Mouse (Mus musculus) liver, postnatal 0 days (tissue): ENCODE data around the gene Gm26566. TPM values are rescaled to one million over a fixed set of nuclear protein-coding genes. Genes with fewer than 3 reads are reported as not detected.

Experiments used
- ATAC-seq: fragments of 200-750 bp; cut with Nextera tagmentation; 2 replicates; pipeline ENCODE4 v1.8.0; 2017; ENCODE audit warnings: mild to moderate bottlenecking, moderate library complexity
- DNase-seq: peaks from one replicate; pipeline ENCODE4 v3.0.0-alpha.2; 2016
- H3K27ac ChIP-seq: fragments of 300-500 bp; sonication (generic); 2 replicates; pipeline ENCODE4 v1.5.1; 2014; ENCODE audit warnings: antibody characterized with exemption, moderate library complexity, mild to moderate bottlenecking, low read depth
- H3K27me3 ChIP-seq: fragments of 300-500 bp; sonication (generic); 2 replicates; pipeline ENCODE4 v1.6.1; 2014; ENCODE audit warnings: low read length, control low read depth, mixed read lengths; ENCODE audit not compliant: insufficient read depth
- H3K36me3 ChIP-seq: fragments of 300-500 bp; sonication (generic); replicated peaks from 2 replicates; pipeline ENCODE4 v1.6.1; 2014; ENCODE audit warnings: mild to moderate bottlenecking, control low read depth, low read length, moderate library complexity, mixed read lengths; ENCODE audit not compliant: insufficient read depth
- H3K4me1 ChIP-seq: fragments of 300-500 bp; sonication (generic); 2 replicates; pipeline ENCODE4 v1.6.1; 2014; ENCODE audit warnings: antibody characterized with exemption, mild to moderate bottlenecking, control low read depth; ENCODE audit not compliant: insufficient read depth
- H3K4me2 ChIP-seq: fragments of 300-500 bp; sonication (generic); 2 replicates; pipeline ENCODE4 v1.6.1; 2014; ENCODE audit warnings: low read depth, mild to moderate bottlenecking, low read length, moderate library complexity, mixed read lengths
- H3K4me3 ChIP-seq: fragments of 300-500 bp; sonication (generic); 2 replicates; pipeline ENCODE4 v1.5.1; 2014; ENCODE audit warnings: low read depth, low read length
- H3K9ac ChIP-seq: fragments of 300-500 bp; sonication (generic); replicated peaks from 2 replicates; pipeline ENCODE4 v1.6.1; 2014; ENCODE audit warnings: mild to moderate bottlenecking, moderate library complexity
- H3K9me3 ChIP-seq: fragments of 300-500 bp; sonication (generic); 2 replicates; pipeline ENCODE4 v1.6.1; 2016; ENCODE audit warnings: mild to moderate bottlenecking, control low read depth, low read length, mixed read lengths
- CTCF ChIP-seq: sonication (generic); IDR thresholded peaks from 2 replicates; pipeline ENCODE4 v1.5.1; 2016; ENCODE audit warnings: antibody characterized with exemption, low read depth
- EP300 ChIP-seq: IDR thresholded peaks from 2 replicates; pipeline ENCODE4 v1.6.1; 2016; ENCODE audit warnings: antibody characterized with exemption, low read depth, mild to moderate bottlenecking
- WGBS: fragments of 180-500 bp; shearing (Covaris S2); extraction: QIAGEN DNeasy Blood & Tissue Kit; methylation state at CpG from one replicate; pipeline ENCODE4 v1.1.7; 2014; ENCODE audit not compliant: insufficient replicate concordance; 5-methylcytosine and 5-hydroxymethylcytosine counted together
- polyA plus RNA-seq: library from polyadenylated mRNA; unstranded; fragments of >200 nt; fragmentation: Nextera tagmentation; extraction: Ambion mirVana; gene quantifications from 2 replicates; pipeline ENCODE4 v1.2.1, GENCODE M21; 2015

The Gm26566 gene
- 0.15 and 0.22 TPM in 2 replicates for polyA plus RNA-seq

DNA sequence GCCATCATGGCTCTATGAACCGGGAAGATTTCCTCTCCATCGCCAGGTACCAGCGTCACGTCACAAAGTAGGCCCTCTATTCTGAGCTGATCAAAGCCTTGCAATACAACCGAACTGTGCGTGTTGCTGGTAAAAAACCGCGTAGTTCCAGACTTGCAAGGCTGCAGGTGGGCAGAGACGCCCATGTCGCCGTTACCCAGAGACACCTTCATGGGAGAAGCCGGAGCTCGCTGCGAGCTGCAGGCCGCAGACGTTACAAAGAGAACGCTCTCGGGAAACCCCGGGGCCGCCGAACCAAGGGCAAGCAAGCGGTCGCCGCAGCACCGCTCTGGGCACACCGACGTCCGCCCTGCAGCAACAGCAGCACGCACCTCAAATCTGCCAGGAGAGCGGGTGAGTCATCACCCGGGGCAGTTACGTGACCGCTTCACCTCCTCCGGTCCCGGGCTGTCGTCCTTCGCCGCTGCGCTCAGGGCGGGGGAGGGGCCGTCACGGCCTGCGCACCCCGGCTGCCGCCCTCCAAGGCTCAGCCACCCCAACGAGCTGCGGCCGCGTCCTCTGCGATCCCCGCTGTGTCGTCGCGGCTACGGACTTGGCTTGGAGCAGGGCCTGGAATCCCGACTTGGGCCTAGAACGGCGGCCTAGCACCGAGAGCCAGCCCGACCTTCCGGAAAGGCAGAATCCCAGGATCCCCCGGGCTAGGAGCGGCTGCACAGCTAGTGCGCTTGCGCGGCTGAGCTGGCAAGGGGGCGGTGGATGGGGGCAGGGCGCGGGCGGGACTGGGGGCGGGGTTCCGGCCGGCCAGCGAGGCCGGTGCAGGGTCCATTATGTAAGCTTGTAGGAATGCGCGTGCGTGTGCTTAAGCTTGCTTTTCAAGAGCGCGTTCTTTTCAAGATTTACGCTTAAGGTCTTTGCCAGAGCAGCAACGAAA lies at the start of gene Gm26566, which contains the start of gene Klhl9:
Gene Gm26566, plus strand, starts transcription at position 15 of the 931 bp plus-strand sequence.
Gene Klhl9, minus strand, starts transcription at position 675 of the 931 bp plus-strand sequence.
- Histone ChIP-seq H3K4me1 (peaks cover 19% of the 10 kb centered on the region), H3K27ac (peak within 1 kb of the TSS; percentile 100), H3K36me3 (peaks cover 13% of the 10 kb centered on the region), H3K4me3 (peak within 1 kb of the TSS; percentile 89), H3K27me3 (no peaks in the 10 kb centered on the region), H3K9me3 (no peaks in the 10 kb centered on the region), H3K9ac (peak within 1 kb of the TSS; percentile 96), H3K4me2 (peak within 1 kb of the TSS; percentile 94)
- ATAC-seq: peak; percentile 98
- WGBS: under 1% methylated on average over 73 of the region's 82 CpGs
- TF ChIP-seq CTCF: no peak
- DNase-seq: peak; percentile 95

- H3K9me3 ChIP-seq: no peaks in the 10 kb centered on the region
- TF ChIP-seq CTCF: no peak
- no peak for TF ChIP-seq EP300
Measured at GRCm38 (mm10) chr4:88676824-88677223, 44.8 kb upstream of the Gm26566 start, which contains the start of gene Ifna16. Gene Ifna16 (minus strand): TSS chr4:88676924.

GRCm38 (mm10) chr4:88680362-88680761 lies 41.2 kb upstream of the Gm26566 start:
- H3K27ac ChIP-seq: no peak overlapping the region
- DNase-seq: no peak
- no peak overlapping the region for H3K9ac ChIP-seq
- no peaks in the 10 kb centered on the region for H3K36me3 ChIP-seq
- H3K4me1 ChIP-seq: no peaks in the 10 kb centered on the region
- TF ChIP-seq CTCF (peak; percentile 58), EP300 (no peak)
- no peaks in the 10 kb centered on the region for H3K27me3 ChIP-seq
- WGBS: 37% methylated on average over 8 of the region's 8 CpGs
- no peak overlapping the region for H3K4me2 ChIP-seq
- no peaks in the 10 kb centered on the region for H3K9me3 ChIP-seq
- ATAC-seq: no peak
- H3K4me3 ChIP-seq: no peak overlapping the region

More at GRCm38 (mm10) chr4:88676824-88677223, 44.8 kb upstream of the Gm26566 start, which contains the start of gene Ifna16:
- no peaks in the 10 kb centered on the region for H3K4me1 ChIP-seq
- H3K4me3 ChIP-seq: no peak within 1 kb of the TSS
- DNase-seq (no peak), ATAC-seq (no peak)
- H3K27me3 ChIP-seq: no peaks in the 10 kb centered on the region
- H3K27ac ChIP-seq: no peak within 1 kb of the TSS
- H3K36me3 ChIP-seq: no peaks in the 10 kb centered on the region
- WGBS: 65% methylated on average over 1 of the region's 1 CpGs
- no peak within 1 kb of the TSS for H3K4me2 ChIP-seq
- H3K9ac ChIP-seq: no peak within 1 kb of the TSS

DNA sequence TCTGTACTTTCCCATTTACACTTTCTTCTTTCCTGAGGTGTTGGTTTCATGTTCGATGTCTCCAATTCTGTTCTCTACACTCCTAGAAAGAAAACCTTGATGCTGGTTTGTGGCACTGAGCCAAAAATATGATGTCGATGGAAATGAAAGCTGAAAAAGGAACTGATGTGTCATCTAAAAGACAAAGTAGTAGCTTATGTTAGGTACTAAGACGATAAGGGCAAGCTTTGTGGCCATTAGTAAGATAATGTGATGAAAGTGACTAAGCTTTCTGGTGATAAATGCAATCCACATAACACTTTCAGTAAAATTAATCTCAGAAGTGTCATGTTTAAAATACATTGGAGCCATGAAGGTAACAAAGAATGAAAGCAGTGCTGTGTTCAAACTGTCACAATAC lies 40.3 kb upstream of the Gm26566 start:
- H3K27me3 ChIP-seq: no peaks in the 10 kb centered on the region
- H3K27ac ChIP-seq: no peak overlapping the region
- no peak overlapping the region for H3K4me3 ChIP-seq
- no peak overlapping the region for H3K4me2 ChIP-seq
- no peaks in the 10 kb centered on the region for H3K4me1 ChIP-seq
- H3K36me3 ChIP-seq: no peaks in the 10 kb centered on the region
- TF ChIP-seq EP300: no peak
- TF ChIP-seq CTCF: no peak
- DNase-seq (no peak), ATAC-seq (no peak)
- H3K9ac ChIP-seq: no peak overlapping the region
- WGBS: 35% methylated on average over 3 of the region's 3 CpGs
- no peaks in the 10 kb centered on the region for H3K9me3 ChIP-seq

DNA sequence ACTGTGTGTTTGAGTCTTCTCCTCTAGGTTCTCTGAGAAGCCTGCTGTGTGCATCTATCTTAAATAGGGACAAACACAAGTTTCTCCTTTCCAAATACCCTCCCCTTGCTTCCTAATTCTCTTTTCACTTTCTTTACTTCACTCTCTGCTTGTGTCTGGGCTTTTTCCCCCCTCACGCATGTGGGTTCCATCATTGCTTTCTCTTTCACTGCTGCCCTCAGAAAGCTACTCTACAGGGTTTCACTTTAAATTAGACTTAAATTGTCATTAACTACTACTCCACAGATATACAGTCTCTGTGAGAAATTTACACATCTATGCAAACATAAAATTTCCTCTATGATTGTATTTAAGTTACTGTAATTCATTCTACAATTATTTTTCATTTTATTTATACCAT lies 37.8 kb upstream of the Gm26566 start, which contains the start of gene Ifna2:
Gene Ifna2, minus strand, starts transcription at position 101 of the 400 bp plus-strand sequence.
- Histone ChIP-seq H3K4me2 (no peak within 1 kb of the TSS), H3K9ac (no peak within 1 kb of the TSS), H3K36me3 (no peaks in the 10 kb centered on the region), H3K4me1 (no peaks in the 10 kb centered on the region), H3K4me3 (no peak within 1 kb of the TSS), H3K27ac (no peak within 1 kb of the TSS), H3K9me3 (no peaks in the 10 kb centered on the region), H3K27me3 (no peaks in the 10 kb centered on the region)
- DNase-seq: no peak
- TF ChIP-seq CTCF: no peak
- no peak for TF ChIP-seq EP300
- 59% methylated on average over 1 of the region's 1 CpGs for WGBS
- ATAC-seq: no peak

GRCm38 (mm10) chr4:88691259-88691658 lies 30.3 kb upstream of the Gm26566 start, which contains the start of gene Ifnab:
Gene Ifnab (minus strand): TSS chr4:88691359.
- Histone ChIP-seq H3K4me1 (no peaks in the 10 kb centered on the region), H3K4me2 (no peak within 1 kb of the TSS), H3K27me3 (no peaks in the 10 kb centered on the region), H3K36me3 (no peaks in the 10 kb centered on the region), H3K4me3 (no peak within 1 kb of the TSS), H3K9ac (no peak within 1 kb of the TSS), H3K27ac (no peak within 1 kb of the TSS), H3K9me3 (no peaks in the 10 kb centered on the region)
- ATAC-seq (no peak), DNase-seq (no peak)
- WGBS: 52% methylated on average over 2 of the region's 2 CpGs
- TF ChIP-seq CTCF (no peak), EP300 (no peak)
